Mouse (Mus musculus): ENCODE measurements around the gene Galk2. TPM values are rescaled to one million over a fixed set of nuclear protein-coding genes. Genes with fewer than 3 reads are reported as not detected.
A peak's percentile ranks its signal among the peaks of the same experiment; 100 is the strongest.

Galk2 gene
- polyA plus RNA-seq, 1 experiment from 2014 or later, result 31.4 TPM

DNA sequence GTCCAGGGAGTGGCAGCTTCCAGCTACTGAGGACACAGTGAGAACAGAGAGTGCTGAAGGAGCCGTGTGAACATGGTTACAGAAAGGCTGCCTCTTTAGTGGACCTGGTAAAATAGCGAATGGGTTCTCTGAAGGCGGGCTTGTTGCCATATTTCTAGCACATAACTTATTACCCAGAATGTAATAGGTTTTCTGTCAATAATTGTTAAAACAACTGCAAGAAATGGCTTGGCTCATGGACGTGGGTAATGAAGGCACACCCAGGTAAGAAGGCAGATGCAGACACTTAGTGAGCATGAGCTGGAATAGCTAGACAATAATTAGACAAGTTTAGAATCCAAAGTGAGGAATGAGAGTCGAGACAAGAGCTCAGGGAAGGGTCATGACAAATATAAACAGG is 143.4 kb downstream of the Galk2 start:
- 80% methylated on average over 5 of the region's 5 CpGs for WGBS
- Histone ChIP-seq H3K36me3 (replicated peaks) (no peaks in the 10 kb centered on the region), H3K9ac (no peak overlapping the region), H3K27me3 (replicated peaks) (no peaks in the 10 kb centered on the region), H3K27ac (no peak overlapping the region), H3K4me1 (no peaks in the 10 kb centered on the region; the same call in 1 of the 2 replicates), H3K4me3 (no peak overlapping the region), H3K4me2 (no peak overlapping the region), H3K9me3 (no peaks in the 10 kb centered on the region)
- no peak for ATAC-seq (replicated peaks)

DNA sequence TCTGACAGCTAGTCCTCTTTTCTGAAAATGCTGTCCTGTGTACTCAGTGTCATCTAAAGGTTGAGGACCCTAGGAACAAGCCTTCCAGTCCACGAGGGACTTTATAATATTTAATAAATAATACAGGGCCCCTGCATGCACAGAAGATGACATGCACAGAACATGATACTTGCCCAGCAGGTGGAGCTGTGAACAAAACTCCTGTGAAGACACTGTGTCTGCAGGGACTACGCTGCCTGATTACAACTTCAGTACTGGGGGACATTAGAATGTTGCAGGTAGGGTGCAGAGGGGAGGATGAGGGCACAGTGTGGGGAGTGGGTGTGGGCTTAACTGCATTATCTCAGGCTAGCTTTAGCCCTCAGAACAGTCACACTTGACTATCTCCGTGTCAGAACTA is 147.2 kb downstream of the Galk2 start:
- ATAC-seq (replicated peaks), result peak; percentile 86
- no peaks in the 10 kb centered on the region for H3K36me3 ChIP-seq (replicated peaks)
- no peak overlapping the region for H3K27ac ChIP-seq
- no peaks in the 10 kb centered on the region for H3K27me3 ChIP-seq (replicated peaks)
- H3K4me2 ChIP-seq, result no peak overlapping the region
- no peak overlapping the region for H3K9ac ChIP-seq
- no peak overlapping the region for H3K4me3 ChIP-seq
- no peaks in the 10 kb centered on the region; the same call in 1 of the 2 replicates for H3K4me1 ChIP-seq
- 42% methylated on average over 3 of the region's 3 CpGs for WGBS
- no peaks in the 10 kb centered on the region for H3K9me3 ChIP-seq

DNA sequence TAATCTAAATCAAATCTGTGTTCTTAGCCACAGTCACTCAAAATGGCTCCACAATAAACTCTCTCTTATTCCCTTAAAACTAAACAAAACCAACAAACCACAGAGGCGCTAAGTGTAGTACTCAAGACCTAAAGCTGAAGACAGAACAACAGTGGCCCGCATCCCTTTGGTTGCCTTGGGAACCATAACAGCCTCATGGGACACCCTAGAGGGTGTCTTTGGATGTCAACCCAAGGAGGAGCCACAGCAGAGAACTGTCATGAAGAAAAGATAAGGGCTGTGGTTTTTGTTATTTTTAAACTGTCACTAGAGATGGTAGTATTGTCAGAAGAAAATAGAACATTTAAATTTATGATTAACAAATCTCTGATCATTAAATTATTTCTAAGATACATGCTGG is 147.8 kb downstream of the Galk2 start:
- H3K36me3 ChIP-seq (replicated peaks), result no peaks in the 10 kb centered on the region
- no peak overlapping the region for H3K27ac ChIP-seq
- no peaks in the 10 kb centered on the region for H3K9me3 ChIP-seq
- no peak overlapping the region for H3K4me3 ChIP-seq
- WGBS, result 51% methylated on average over 2 of the region's 2 CpGs
- no peaks in the 10 kb centered on the region; the same call in 1 of the 2 replicates for H3K4me1 ChIP-seq
- H3K4me2 ChIP-seq, result no peak overlapping the region
- ATAC-seq (replicated peaks), result no peak
- H3K27me3 ChIP-seq (replicated peaks), result no peaks in the 10 kb centered on the region
- no peak overlapping the region for H3K9ac ChIP-seq

DNA sequence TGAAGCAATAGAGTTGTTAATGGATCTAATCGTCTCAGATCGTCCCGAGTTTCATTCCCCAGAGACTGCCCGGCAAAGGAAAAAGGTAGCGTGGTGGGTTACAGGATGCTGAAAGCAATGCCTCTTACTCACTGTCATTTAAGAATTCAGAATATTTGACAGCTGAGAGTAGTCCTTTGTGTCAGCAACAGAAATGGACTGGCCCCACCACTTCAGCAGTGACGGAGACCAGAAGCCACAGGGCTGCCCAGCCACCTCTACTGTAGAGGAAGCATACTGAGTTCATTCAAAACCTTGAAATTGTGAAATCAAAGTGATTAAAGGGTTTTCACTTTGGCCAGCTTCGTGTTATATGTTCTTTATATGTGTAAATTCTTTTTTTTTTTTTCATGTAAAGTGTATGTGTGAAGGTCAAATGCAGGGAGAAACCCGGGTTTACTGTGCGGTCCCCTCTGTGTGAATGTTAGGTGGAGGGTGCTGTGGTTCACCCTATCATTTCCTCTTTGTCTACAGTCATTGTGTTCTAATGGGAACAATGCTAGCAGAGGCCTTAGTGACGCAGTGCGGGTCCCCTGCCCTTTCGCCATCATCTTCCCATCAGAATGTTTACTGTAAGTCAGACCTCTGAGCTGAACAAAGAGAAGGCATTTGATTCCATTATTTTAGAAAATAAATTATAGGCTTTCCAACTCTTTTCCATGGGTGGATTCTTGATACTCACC is 156.2 kb downstream of the Galk2 start:
- Histone ChIP-seq H3K27me3 (replicated peaks) (no peaks in the 10 kb centered on the region), H3K9ac (no peak overlapping the region), H3K4me3 (no peak overlapping the region), H3K27ac (peak overlapping the region; percentile 56), H3K4me2 (no peak overlapping the region), H3K4me1 (0 out of 2 replicates have a peak, but pooled peaks cover 13% of the 10 kb centered on the region), H3K36me3 (replicated peaks) (no peaks in the 10 kb centered on the region), H3K9me3 (no peaks in the 10 kb centered on the region)
- peak; percentile 69 for ATAC-seq (replicated peaks)
- 29% methylated on average over 12 of the region's 12 CpGs for WGBS

DNA sequence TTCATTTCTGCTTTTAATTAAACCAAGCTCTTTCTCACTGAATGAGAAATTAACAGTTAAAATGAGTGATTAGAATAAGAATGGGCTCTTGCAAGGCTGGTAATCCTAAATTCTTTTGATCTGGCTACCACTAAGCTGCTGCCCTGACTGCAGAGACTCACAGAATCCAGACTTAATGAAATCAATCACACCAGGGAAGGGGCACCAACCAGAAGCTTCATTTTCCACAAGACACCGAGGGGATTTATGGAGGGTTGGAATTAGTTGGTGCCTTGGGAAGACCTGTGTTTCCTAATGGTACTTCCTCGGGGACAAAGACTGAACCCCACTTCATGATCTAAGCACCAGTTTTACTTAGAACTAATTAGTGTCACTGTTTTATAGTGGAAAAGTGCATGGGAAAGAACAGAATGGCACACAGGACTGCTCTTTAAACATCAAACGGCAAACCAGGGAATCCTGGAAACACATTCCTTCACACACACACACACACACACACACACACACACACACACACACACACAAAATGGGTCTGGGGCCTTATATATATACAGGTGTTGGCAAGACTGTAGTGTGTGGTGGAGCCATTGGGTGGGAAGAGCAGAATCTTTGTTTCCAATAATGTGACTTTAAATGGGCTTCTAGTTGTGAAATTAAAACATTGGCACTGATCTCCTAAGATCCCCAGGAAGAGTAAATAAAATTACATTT is 157.0 kb downstream of the Galk2 start:
- H3K27ac ChIP-seq, result peak overlapping the region; percentile 17; the same call in 1 of the 2 replicates
- H3K4me1 ChIP-seq, result 0 out of 2 replicates have a peak, but pooled peaks cover 13% of the 10 kb centered on the region
- H3K27me3 ChIP-seq (replicated peaks), result no peaks in the 10 kb centered on the region
- peak; percentile 90 for ATAC-seq (replicated peaks)
- H3K9ac ChIP-seq, result no peak overlapping the region
- no peaks in the 10 kb centered on the region for H3K36me3 ChIP-seq (replicated peaks)
- 13% methylated on average over 3 of the region's 3 CpGs for WGBS
- H3K9me3 ChIP-seq, result no peaks in the 10 kb centered on the region
- no peak overlapping the region for H3K4me2 ChIP-seq
- no peak overlapping the region for H3K4me3 ChIP-seq

DNA sequence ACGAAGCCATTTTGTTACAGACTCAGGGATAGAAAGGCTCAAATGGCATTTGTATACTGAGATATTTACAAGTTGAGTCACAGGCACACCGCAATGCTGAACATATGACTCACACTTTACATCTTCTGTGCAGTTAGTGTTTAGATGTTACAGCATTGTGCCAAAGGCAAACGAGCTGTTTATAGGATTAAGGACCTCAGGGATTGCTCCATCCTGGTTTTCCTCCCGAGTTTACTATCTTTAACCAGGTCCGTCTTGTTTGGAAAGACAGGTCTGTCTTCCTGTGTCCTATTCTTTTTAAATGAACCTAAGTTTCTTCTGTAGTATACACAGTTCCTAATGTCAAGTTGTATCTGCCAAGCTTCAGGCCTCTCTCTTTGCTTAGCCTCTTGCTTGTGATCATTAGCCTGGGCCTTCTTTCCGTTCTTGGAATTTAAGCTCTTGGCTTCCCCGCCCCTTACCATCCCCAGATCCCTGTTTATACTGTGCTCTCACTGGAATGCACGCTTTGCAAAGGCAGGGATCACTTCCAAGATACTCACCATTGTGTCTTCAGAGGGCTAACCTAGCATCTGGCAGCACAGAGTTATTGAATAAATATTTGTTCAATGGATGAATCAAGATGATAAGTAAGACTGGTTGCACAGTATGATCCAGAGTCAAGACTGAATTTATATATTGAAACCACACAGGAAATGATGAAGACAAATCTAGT is 172.4 kb downstream of the Galk2 start:
- Histone ChIP-seq H3K4me2 (no peak overlapping the region), H3K4me3 (no peak overlapping the region), H3K27ac (no peak overlapping the region), H3K4me1 (no peaks in the 10 kb centered on the region), H3K36me3 (replicated peaks) (no peaks in the 10 kb centered on the region), H3K27me3 (replicated peaks) (no peaks in the 10 kb centered on the region), H3K9me3 (no peaks in the 10 kb centered on the region), H3K9ac (no peak overlapping the region)
- ATAC-seq (replicated peaks), result no peak
- 64% methylated on average over 8 of the region's 8 CpGs for WGBS

DNA sequence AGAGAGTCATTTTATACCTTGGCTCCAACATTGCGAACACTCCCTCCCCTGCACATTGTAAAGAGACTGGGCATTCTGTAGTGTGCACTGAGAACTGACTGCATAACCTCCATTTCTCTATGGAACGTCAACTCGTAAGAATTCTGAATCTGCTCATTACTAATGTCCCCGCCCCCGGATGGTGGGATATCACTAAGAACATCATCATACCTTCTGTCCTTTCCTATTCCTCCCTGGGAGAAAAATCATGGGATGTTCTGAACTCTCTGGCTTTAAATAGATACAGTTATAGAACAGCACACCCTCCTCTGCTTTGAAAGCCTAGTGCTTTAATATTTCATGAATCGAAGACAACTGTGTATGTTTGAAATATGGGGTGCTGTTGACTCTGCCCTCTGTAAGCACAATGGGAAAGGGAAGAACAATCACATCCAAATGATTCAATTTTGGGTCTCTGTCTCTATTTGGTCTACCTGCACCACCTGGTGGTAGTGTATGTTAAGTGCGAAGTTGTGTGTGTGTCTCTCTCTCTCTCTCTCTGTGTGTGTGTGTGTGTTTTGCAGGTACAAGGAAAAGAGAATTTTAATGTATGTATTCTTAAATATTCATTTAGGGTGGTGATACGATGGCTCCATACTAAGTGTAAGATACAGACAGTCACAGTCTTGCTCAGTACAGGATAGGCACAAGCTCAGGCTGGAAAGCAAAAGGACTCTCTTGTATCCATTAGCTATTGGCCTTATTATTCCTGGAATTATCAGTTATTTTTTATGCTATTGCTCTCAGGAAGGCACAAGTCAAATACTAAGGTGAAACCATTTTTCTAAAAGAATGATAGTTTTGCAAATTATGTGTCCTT is 174.4 kb downstream of the Galk2 start:
- H3K4me2 ChIP-seq, result no peak overlapping the region
- WGBS, result 79% methylated on average over 8 of the region's 8 CpGs
- H3K36me3 ChIP-seq (replicated peaks), result no peaks in the 10 kb centered on the region
- ATAC-seq (replicated peaks), result peak; percentile 75
- no peaks in the 10 kb centered on the region for H3K4me1 ChIP-seq
- no peak overlapping the region for H3K9ac ChIP-seq
- H3K27me3 ChIP-seq (replicated peaks), result no peaks in the 10 kb centered on the region
- no peaks in the 10 kb centered on the region for H3K9me3 ChIP-seq
- H3K4me3 ChIP-seq, result no peak overlapping the region
- H3K27ac ChIP-seq, result no peak overlapping the region

Other genes with a start within 250 kb of the Galk2 start
- 2.8 and 3.0 TPM in 2 replicates for gene Cep152, start 234.0 kb upstream of the Galk2 start, polyA plus RNA-seq (2015; fragmentation: Nextera tagmentation; extraction: Ambion mirVana)
- 376 and 397 TPM in 2 replicates for gene Eid1, start 186.0 kb upstream of the Galk2 start, polyA plus RNA-seq (2015; fragmentation: Nextera tagmentation; extraction: Ambion mirVana)
- gene Shc4, start 135.0 kb upstream of the Galk2 start, polyA plus RNA-seq (2015; fragmentation: Nextera tagmentation; extraction: Ambion mirVana), result 3.6 and 3.7 TPM in 2 replicates
- gene Secisbp2l, start 76.2 kb upstream of the Galk2 start, polyA plus RNA-seq (2015; fragmentation: Nextera tagmentation; extraction: Ambion mirVana), result 30.5 and 32.7 TPM in 2 replicates
- 58.0 and 58.1 TPM in 2 replicates for gene Cops2, start within 50 bp of the Galk2 start, polyA plus RNA-seq (2015; fragmentation: Nextera tagmentation; extraction: Ambion mirVana)
- gene Fgf7, start 175.5 kb downstream of the Galk2 start, polyA plus RNA-seq (2015; fragmentation: Nextera tagmentation; extraction: Ambion mirVana), result 0.27 and 0.48 TPM in 2 replicates

Measured in midbrain, embryonic 15.5 days (tissue).